Mouse (Mus musculus) cerebellum, adult 2 months (tissue): ENCODE results near the gene Gpsm3. TPM values are rescaled to one million over a fixed set of nuclear protein-coding genes. Genes with fewer than 3 reads are reported as not detected.

Experiments used
- DNase-seq, 2 experiments: peaks; one replicate each; pipeline ENCODE4 v3.0.0; 2021
- H3K27ac ChIP-seq: fragments of 200-500 bp; 2 replicates; pipeline ENCODE4 v1.5.1; 2012; ENCODE audit warnings: low read length, control low read depth, inconsistent platforms; ENCODE audit not compliant: insufficient read depth
- H3K27me3 ChIP-seq: fragments of 200-500 bp; 2 replicates; pipeline ENCODE4 v1.6.1; 2012; ENCODE audit warnings: inconsistent platforms, mild to moderate bottlenecking, low read length, moderate library complexity; ENCODE audit not compliant: control insufficient read depth, insufficient read depth
- H3K4me1 ChIP-seq: fragments of 200-500 bp; 2 replicates; pipeline ENCODE4 v1.6.1; 2011; ENCODE audit warnings: low read length; ENCODE audit not compliant: control insufficient read depth, insufficient read depth
- H3K4me3 ChIP-seq: fragments of 200-500 bp; replicated peaks from 2 replicates; pipeline ENCODE3; 2011; ENCODE audit warnings: mild to moderate bottlenecking, low read depth, low read length, control low read depth; ENCODE audit not compliant: insufficient read depth
- CTCF ChIP-seq: fragments of 200-500 bp; IDR thresholded peaks from 2 replicates; pipeline ENCODE4 v1.5.1; 2011; ENCODE audit warnings: low read depth, mild to moderate bottlenecking, control low read depth, low read length, moderate library complexity, borderline replicate concordance; ENCODE audit not compliant: insufficient read depth
- POLR2A ChIP-seq: fragments of 200-500 bp; IDR thresholded peaks from 2 replicates; pipeline ENCODE4 v1.6.1; 2011; ENCODE audit warnings: low read length, control low read depth, borderline replicate concordance; ENCODE audit not compliant: insufficient read depth
- WGBS: fragments of 180-500 bp; shearing (Covaris S2); methylation state at CpG from one replicate; pipeline ENCODE4 v1.1.7; 2018; 5-methylcytosine and 5-hydroxymethylcytosine counted together
- polyA plus RNA-seq: library from polyadenylated mRNA; depleted of rRNA; stranded (reverse); fragments of >200 nt; gene quantifications from 2 replicates; pipeline ENCODE4 v1.2.3, GENCODE M21; 2012

Gene Gpsm3
- polyA plus RNA-seq, 1 experiment, result 3.1 TPM

DNA sequence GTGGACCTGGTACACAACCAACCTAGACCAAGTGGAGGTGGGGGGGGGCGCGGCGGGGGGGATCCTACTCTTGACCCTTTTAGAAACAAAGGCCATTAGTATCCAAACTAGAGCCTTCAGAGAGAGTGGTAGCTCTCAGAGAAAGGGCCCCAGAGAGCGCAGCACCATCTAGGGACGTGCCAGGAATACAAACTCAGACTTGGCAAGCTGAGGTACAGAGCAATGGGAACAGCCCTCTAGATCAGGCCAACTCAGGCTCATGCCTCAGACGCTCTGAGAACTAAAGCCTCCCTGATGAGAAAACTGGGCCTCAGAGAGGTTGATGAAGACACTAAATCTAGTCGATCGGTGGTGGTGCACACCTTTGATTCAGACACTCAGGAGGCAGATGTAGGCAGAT is 4.5 kb upstream of the Gpsm3 start:
- no peak overlapping the region for H3K4me3 ChIP-seq
- WGBS, result 67% methylated on average over 8 of the region's 8 CpGs
- H3K27me3 ChIP-seq, result no peaks in the 10 kb centered on the region
- no peak for TF ChIP-seq POLR2A
- TF ChIP-seq CTCF, result no peak
- H3K4me1 ChIP-seq, result peaks cover 8% of the 10 kb centered on the region; the same call in 1 of the 2 replicates
- H3K27ac ChIP-seq, result no peak overlapping the region
- peak in 1 of 2 experiments; percentile 33 for DNase-seq

DNA sequence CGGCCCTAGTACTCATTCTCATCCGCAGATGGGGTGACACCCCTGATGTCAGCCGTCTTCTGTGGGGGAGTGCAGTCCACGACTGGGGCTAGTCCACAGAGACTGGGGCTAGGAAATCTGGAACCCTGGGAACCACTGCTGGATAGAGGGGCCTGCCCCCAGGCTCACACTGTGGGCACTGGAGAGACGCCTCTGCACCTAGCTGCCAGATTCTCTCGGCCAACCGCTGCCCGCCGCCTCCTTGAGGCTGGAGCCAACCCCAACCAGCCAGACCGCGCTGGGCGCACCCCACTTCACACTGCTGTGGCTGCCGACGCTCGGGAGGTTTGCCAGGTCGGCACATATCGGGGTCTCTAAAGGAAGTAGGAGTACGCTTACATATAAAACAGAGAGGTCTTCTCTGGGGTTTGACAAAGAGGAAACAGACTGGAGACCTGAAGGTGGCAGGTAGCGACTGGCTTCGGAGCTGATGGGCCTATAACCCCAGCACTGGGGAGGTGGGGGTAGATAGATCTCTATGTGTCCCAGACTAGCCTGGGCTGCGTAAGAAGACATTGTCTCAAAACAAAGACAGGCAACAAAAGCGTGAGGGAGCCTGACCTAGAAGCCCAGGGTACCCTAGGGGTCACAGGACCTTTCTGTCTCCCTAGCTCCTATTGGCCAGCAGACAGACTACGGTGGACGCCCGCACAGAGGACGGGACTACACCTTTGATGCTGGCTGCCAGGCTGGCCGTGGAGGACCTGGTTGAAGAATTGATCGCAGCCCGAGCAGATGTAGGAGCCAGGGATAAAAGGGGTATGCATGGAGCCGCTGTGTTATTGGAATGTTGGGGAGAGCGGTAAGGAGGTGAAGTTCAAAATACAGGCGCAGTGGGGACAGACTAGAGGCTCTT is 3.5 kb upstream of the Gpsm3 start:
- Histone ChIP-seq H3K27ac (peak overlapping the region; percentile 81), H3K27me3 (no peaks in the 10 kb centered on the region), H3K4me1 (peaks cover 18% of the 10 kb centered on the region; the same call in 1 of the 2 replicates), H3K4me3 (peak overlapping the region; percentile 71)
- WGBS, result 15% methylated on average over 32 of the region's 32 CpGs
- DNase-seq, result peak in 1 of 2 experiments; percentile 33
- no peak for TF ChIP-seq CTCF
- TF ChIP-seq POLR2A, result no peak

DNA sequence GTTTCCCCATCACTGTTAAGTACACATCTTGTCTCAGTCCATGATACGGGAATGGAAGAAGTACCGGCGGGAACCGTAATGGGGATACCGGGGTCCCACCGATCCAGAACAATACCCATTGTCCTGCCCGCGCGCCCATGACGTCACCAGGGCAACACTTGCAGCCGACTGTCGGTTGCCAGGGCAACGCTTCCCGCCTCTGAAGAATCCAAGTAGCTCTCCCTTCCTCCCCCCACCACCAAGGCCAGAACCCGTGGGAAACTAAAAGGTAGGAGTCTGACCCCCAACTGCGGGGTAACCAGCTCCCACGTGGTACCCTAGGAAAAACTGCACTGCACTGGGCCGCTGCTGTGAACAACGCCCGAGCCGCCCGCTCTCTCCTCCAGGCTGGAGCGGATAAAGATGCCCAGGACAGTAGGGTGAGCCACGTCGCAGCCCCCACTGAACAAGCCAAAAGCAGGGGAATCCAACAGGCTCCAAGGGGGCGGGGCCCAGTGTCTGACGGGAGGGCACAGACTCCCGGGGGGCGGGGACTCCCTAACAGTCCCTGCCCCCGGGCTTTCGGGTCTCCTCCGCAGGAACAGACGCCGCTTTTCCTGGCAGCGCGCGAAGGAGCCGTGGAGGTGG is 2.7 kb upstream of the Gpsm3 start:
- Histone ChIP-seq H3K27me3 (no peaks in the 10 kb centered on the region), H3K27ac (peak overlapping the region; percentile 81), H3K4me3 (peak overlapping the region; percentile 71), H3K4me1 (peaks cover 23% of the 10 kb centered on the region; the same call in 1 of the 2 replicates)
- TF ChIP-seq CTCF (no peak), POLR2A (no peak)
- DNase-seq, result peak; percentile 89 to 91
- under 1% methylated on average over 38 of the region's 38 CpGs for WGBS

DNA sequence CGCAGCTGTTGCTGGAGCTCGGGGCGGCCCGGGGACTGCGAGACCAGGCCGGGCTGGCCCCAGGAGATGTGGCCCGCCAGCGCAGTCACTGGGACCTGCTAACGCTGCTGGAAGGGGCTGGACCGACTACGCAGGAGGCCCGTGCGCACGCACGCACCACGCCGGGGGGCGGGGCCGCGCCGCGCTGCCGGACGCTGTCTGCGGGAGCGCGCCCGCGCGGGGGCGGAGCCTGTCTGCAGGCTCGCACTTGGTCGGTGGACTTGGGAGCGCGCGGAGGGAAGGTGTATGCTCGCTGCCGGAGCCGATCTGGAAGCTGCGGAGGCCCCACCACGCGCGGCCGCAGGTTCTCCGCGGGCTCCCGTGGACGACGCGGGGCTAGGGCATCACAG is 2.2 kb upstream of the Gpsm3 start:
- Histone ChIP-seq H3K27ac (peak overlapping the region; percentile 93), H3K4me3 (peak overlapping the region; percentile 78), H3K27me3 (no peaks in the 10 kb centered on the region), H3K4me1 (peaks cover 23% of the 10 kb centered on the region; the same call in 1 of the 2 replicates)
- TF ChIP-seq POLR2A (peak; percentile 97), CTCF (no peak)
- WGBS, result under 1% methylated on average over 50 of the region's 50 CpGs
- DNase-seq, result peak; percentile 98

- 1% methylated on average over 19 of the region's 19 CpGs for WGBS
These were observed 1.8 kb upstream of the Gpsm3 start for GRCm38 (mm10) chr17:34587814-34588213.

GRCm38 (mm10) chr17:34588767-34589166 is 839 bp upstream of the Gpsm3 start:
- Histone ChIP-seq H3K4me1 (peaks cover 23% of the 10 kb centered on the region), H3K4me3 (no peak overlapping the region), H3K27me3 (no peaks in the 10 kb centered on the region), H3K27ac (no peak overlapping the region)
- WGBS, result 93% methylated on average over 3 of the region's 3 CpGs
- TF ChIP-seq POLR2A (no peak), CTCF (no peak)
- DNase-seq, result peak in 1 of 2 experiments; percentile 18

More at GRCm38 (mm10) chr17:34587814-34588213, 1.8 kb upstream of the Gpsm3 start:
- TF ChIP-seq POLR2A (no peak), CTCF (no peak)
- Histone ChIP-seq H3K4me3 (peak overlapping the region; percentile 78), H3K4me1 (peaks cover 23% of the 10 kb centered on the region; the same call in 1 of the 2 replicates), H3K27ac (peak overlapping the region; percentile 93), H3K27me3 (no peaks in the 10 kb centered on the region)
- DNase-seq, result no peak

GRCm38 (mm10) chr17:34589206-34589605 is 400 bp upstream of the Gpsm3 start:
- peaks cover 23% of the 10 kb centered on the region for H3K4me1 ChIP-seq
- 59% methylated on average over 7 of the region's 7 CpGs for WGBS
- TF ChIP-seq POLR2A (no peak), CTCF (no peak)
- DNase-seq, result no peak
- no peak overlapping the region for H3K4me3 ChIP-seq
- H3K27me3 ChIP-seq, result no peaks in the 10 kb centered on the region
- H3K27ac ChIP-seq, result no peak overlapping the region
